Mouse (Mus musculus) heart, adult 2 months (tissue): ENCODE measurements around the gene Erc2. TPM values are rescaled to one million over a fixed set of nuclear protein-coding genes. Genes with fewer than 3 reads are reported as not detected.

ENCODE experiments used
- DNase-seq, 2 experiments: peaks; one replicate each; pipeline ENCODE4 v3.0.0; 2021
- H3K27ac ChIP-seq: fragments of 200-600 bp; 2 replicates; pipeline ENCODE4 v1.8.1; 2022
- H3K27me3 ChIP-seq: fragments of 200-500 bp; 2 replicates; pipeline ENCODE4 v1.6.1; 2012; ENCODE audit warnings: mild to moderate bottlenecking, low read length, inconsistent platforms, mixed read lengths; ENCODE audit not compliant: control insufficient read depth, insufficient read depth
- H3K36me3 ChIP-seq: fragments of 200-500 bp; 2 replicates; pipeline ENCODE4 v1.6.1; 2012; ENCODE audit warnings: low read length, inconsistent platforms; ENCODE audit not compliant: control insufficient read depth, insufficient read depth
- H3K4me1 ChIP-seq: fragments of 200-500 bp; 2 replicates; pipeline ENCODE4 v1.6.1; 2011; ENCODE audit warnings: low read length; ENCODE audit not compliant: control insufficient read depth, insufficient read depth
- H3K4me3 ChIP-seq: fragments of 200-600 bp; 2 replicates; pipeline ENCODE4 v1.8.1; 2022
- H3K79me2 ChIP-seq: fragments of 200-500 bp; replicated peaks from 2 replicates; pipeline ENCODE4 v1.6.1; 2012; ENCODE audit warnings: mild to moderate bottlenecking, inconsistent platforms, low read length, moderate library complexity, mixed read lengths; ENCODE audit not compliant: control insufficient read depth, insufficient read depth
- H3K9ac ChIP-seq: fragments of 200-500 bp; 2 replicates; pipeline ENCODE4 v1.6.1; 2012; ENCODE audit warnings: low read depth, mild to moderate bottlenecking, control low read depth, inconsistent platforms, low read length, mixed read lengths
- CTCF ChIP-seq: fragments of 200-600 bp; IDR thresholded peaks from 2 replicates; pipeline ENCODE4 v1.8.1; 2022; ENCODE audit warnings: antibody characterized with exemption, mild to moderate bottlenecking, moderate library complexity
- EP300 ChIP-seq: fragments of 200-500 bp; IDR thresholded peaks from 2 replicates; pipeline ENCODE4 v1.6.1; 2011; ENCODE audit warnings: low read depth, low read length, control low read depth; ENCODE audit not compliant: insufficient read depth
- POLR2A ChIP-seq: fragments of 200-500 bp; IDR thresholded peaks from 2 replicates; pipeline ENCODE4 v1.6.1; 2011; ENCODE audit warnings: mild to moderate bottlenecking, low read depth, low read length, control low read depth; ENCODE audit not compliant: insufficient read depth
- WGBS: fragments of 180-500 bp; shearing (Covaris S2); methylation state at CpG from one replicate; pipeline ENCODE4 v1.1.7; 2018; 5-methylcytosine and 5-hydroxymethylcytosine counted together
- intact Hi-C: fragments of 180-260 bp; cut with DNase I; formaldehyde crosslinking; loops from one replicate; pipeline ENCODE4 v1.15.1; 2025
- polyA plus RNA-seq: library from polyadenylated mRNA; depleted of rRNA; stranded (reverse); fragments of >200 nt; gene quantifications from 2 replicates; pipeline ENCODE4 v1.2.3, GENCODE M21; 2012
- total RNA-seq, 2 experiments: library from RNA; stranded (reverse); gene quantifications; 2 replicates each; pipeline ENCODE4 v1.2.3; 2021

Gene Erc2
- total and polyA plus RNA-seq, 3 experiments, result 0.49 to 0.68 (median 0.64) TPM

GRCm38 (mm10) chr14:28506376-28506831 is 884.2 kb downstream of the Erc2 start:
- intact Hi-C loops, result loop anchor here (2.0 to 5.0 kb wide), 7 partner anchors 204 to 698 kb away; no protein-coding TSS in a partner anchor
- peak; percentile 72 to 74 for DNase-seq
- H3K27ac ChIP-seq, result peak overlapping the region; percentile 73
- H3K36me3 ChIP-seq, result no peaks in the 10 kb centered on the region
- WGBS, result under 1% methylated on average over 29 of the region's 29 CpGs
- H3K4me1 ChIP-seq, result no peaks in the 10 kb centered on the region; the same call in 1 of the 2 replicates
- H3K27me3 ChIP-seq, result peaks cover 3% of the 10 kb centered on the region
- peak overlapping the region; percentile 60 for H3K4me3 ChIP-seq
- TF ChIP-seq EP300 (no peak), CTCF (no peak), POLR2A (no peak)
- no peaks in the 10 kb centered on the region for H3K79me2 ChIP-seq
- peak overlapping the region; percentile 65 for H3K9ac ChIP-seq

- no peaks in the 10 kb centered on the region for H3K36me3 ChIP-seq
- peak overlapping the region; percentile 43; the same call in 1 of the 2 replicates for H3K9ac ChIP-seq
- peaks cover 3% of the 10 kb centered on the region for H3K27me3 ChIP-seq
- TF ChIP-seq EP300, result no peak
- TF ChIP-seq CTCF, result no peak
- no peak for TF ChIP-seq POLR2A
- 1% methylated on average over 15 of the region's 15 CpGs for WGBS
- H3K79me2 ChIP-seq, result no peaks in the 10 kb centered on the region
- peak overlapping the region; percentile 60 for H3K4me3 ChIP-seq
- no peaks in the 10 kb centered on the region; the same call in 1 of the 2 replicates for H3K4me1 ChIP-seq
- H3K27ac ChIP-seq, result peak overlapping the region; percentile 73
- intact Hi-C loops, result loop anchor here (2.0 to 5.0 kb wide), 7 partner anchors 205 to 698 kb away; no protein-coding TSS in a partner anchor
- no peak for DNase-seq
These were observed 884.8 kb downstream of the Erc2 start for GRCm38 (mm10) chr14:28507011-28507410.

GRCm38 (mm10) chr14:28507471-28507870 is 885.2 kb downstream of the Erc2 start:
- TF ChIP-seq POLR2A (no peak), EP300 (no peak), CTCF (no peak; the same call in 1 of the 2 replicates)
- intact Hi-C loops, result loop anchor here (2.0 to 5.0 kb wide), 7 partner anchors 205 to 699 kb away; no protein-coding TSS in a partner anchor
- H3K27me3 ChIP-seq, result peaks cover 3% of the 10 kb centered on the region
- H3K9ac ChIP-seq, result peak overlapping the region; percentile 43; the same call in 1 of the 2 replicates
- H3K79me2 ChIP-seq, result no peaks in the 10 kb centered on the region
- H3K4me1 ChIP-seq, result no peaks in the 10 kb centered on the region; the same call in 1 of the 2 replicates
- peak overlapping the region; percentile 60 for H3K4me3 ChIP-seq
- peak; percentile 78 to 82 for DNase-seq
- H3K27ac ChIP-seq, result no peak overlapping the region; the same call in 1 of the 2 replicates
- 2% methylated on average over 18 of the region's 18 CpGs for WGBS
- no peaks in the 10 kb centered on the region for H3K36me3 ChIP-seq

- Histone ChIP-seq H3K27ac (no peak overlapping the region), H3K4me3 (no peak overlapping the region), H3K27me3 (peaks cover under 1% of the 10 kb centered on the region), H3K9ac (no peak overlapping the region), H3K36me3 (no peaks in the 10 kb centered on the region), H3K4me1 (no peaks in the 10 kb centered on the region; the same call in 1 of the 2 replicates), H3K79me2 (no peaks in the 10 kb centered on the region)
- intact Hi-C loops, result loop anchor here (5.0 kb wide), 4 partner anchors 206 to 584 kb away; no protein-coding TSS in a partner anchor
- no peak for TF ChIP-seq CTCF
- TF ChIP-seq POLR2A, result no peak
- no peak for TF ChIP-seq EP300
- no peak for DNase-seq
- WGBS, result 54% methylated on average over 27 of the region's 27 CpGs
These were observed 886.3 kb downstream of the Erc2 start for GRCm38 (mm10) chr14:28508288-28509258.

GRCm38 (mm10) chr14:28509441-28510340 is 887.5 kb downstream of the Erc2 start:
- no peaks in the 10 kb centered on the region for H3K36me3 ChIP-seq
- DNase-seq, result peak in 1 of 2 experiments; percentile 15
- no peaks in the 10 kb centered on the region for H3K27me3 ChIP-seq
- H3K4me3 ChIP-seq, result peak overlapping the region; percentile 23; the same call in 1 of the 2 replicates
- intact Hi-C loops, result loop anchor here (5.0 kb wide), 4 partner anchors 207 to 583 kb away; no protein-coding TSS in a partner anchor
- H3K79me2 ChIP-seq, result no peaks in the 10 kb centered on the region
- H3K4me1 ChIP-seq, result no peaks in the 10 kb centered on the region
- no peak overlapping the region for H3K9ac ChIP-seq
- H3K27ac ChIP-seq, result no peak overlapping the region
- 22% methylated on average over 47 of the region's 47 CpGs for WGBS
- no peak for TF ChIP-seq CTCF
- TF ChIP-seq EP300, result no peak
- TF ChIP-seq POLR2A, result no peak
